Mouse (Mus musculus) bone marrow, adult 2 months (tissue): Measurements from ENCODE around the gene Reep1.

Experiments
- CTCF ChIP-seq: fragments of 200-500 bp; IDR thresholded peaks from 2 replicates; pipeline ENCODE4 v1.5.1; 2011; ENCODE audit warnings: low read length, control low read depth; ENCODE audit not compliant: control insufficient read depth, insufficient read depth
- POLR2A ChIP-seq: fragments of 200-500 bp; IDR thresholded peaks from 2 replicates; pipeline ENCODE4 v1.6.1; 2011; ENCODE audit warnings: low read depth, mild to moderate bottlenecking, control low read depth, low read length, borderline replicate concordance; ENCODE audit not compliant: control insufficient read depth

DNA sequence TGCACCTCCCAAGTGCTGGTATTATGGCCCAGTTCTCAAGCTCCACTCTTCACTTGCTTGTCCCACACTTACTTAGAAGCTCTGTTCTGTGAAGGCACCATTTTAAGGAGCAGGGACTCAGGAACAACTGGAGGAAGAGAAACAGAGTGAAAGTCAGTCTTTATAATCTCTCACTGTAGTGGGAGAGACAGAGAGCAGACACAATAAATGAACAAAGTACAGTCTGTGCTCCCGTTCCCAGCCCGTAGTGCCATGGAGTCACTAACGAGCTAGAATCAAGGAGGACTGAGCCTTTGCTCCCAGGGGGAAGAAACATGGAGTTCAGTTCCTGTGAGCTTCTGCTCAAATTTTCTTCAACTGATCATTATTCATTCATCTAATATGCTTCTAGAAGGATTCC lies 11.8 kb upstream of the Reep1 start:
- TF ChIP-seq CTCF (no peak), POLR2A (no peak)
